Mouse (Mus musculus): ENCODE results near the gene Acsl1.

DNA sequence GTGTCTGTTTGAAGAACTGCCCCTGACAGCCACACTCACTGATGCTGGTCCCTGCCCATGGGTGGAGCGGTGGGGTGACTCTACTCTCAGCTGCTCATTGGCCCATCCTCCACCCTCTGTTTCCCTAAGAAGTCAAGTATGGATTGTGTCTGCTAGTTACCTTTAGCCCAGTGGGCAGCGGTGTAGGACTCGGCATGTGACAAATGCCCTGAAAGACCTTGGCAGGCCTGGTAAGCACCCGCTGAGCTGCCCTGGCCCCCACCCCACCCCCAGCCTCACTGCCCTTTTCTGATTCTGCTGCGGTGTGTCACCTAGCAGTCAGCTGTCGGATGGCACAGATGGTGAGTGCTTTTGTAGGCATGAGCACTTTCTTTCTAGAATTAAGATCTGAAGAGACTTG is 20.0 kb downstream of the Acsl1 start:
- TF ChIP-seq POLR2A (IDR thresholded peaks at IDR 0.05; ENCODE audit: low read depth, low read length) (no peak), CTCF (IDR thresholded peaks at IDR 0.05; ENCODE audit: extremely low read depth, insufficient read length, insufficient replicate concordance, low read depth, low read length) (no peak)
